Mouse (Mus musculus) C2C12 (cell line): ENCODE measurements around the gene Cryba4.

Experiments
- CEBPB ChIP-seq: IDR thresholded peaks from one replicate; pipeline ENCODE4 v1.6.1; 2011; ENCODE audit warnings: low read depth, mild to moderate bottlenecking, control low read depth, moderate library complexity
- CTCF ChIP-seq: IDR thresholded peaks from one replicate; pipeline ENCODE4 v1.5.1; 2011; ENCODE audit not compliant: control insufficient read depth, insufficient read depth, insufficient read length
- FOSL1 ChIP-seq: IDR thresholded peaks from one replicate; pipeline ENCODE4 v1.8.0; 2011; ENCODE audit warnings: mild to moderate bottlenecking, low read length; ENCODE audit not compliant: poor library complexity, insufficient read depth, severe bottlenecking
- MAX ChIP-seq: IDR thresholded peaks from one replicate; pipeline ENCODE4 v1.6.1; 2011; ENCODE audit warnings: mild to moderate bottlenecking, control low read depth
- MYOD1 ChIP-seq: IDR thresholded peaks from one replicate; pipeline ENCODE4 v1.6.1; 2011; ENCODE audit warnings: low read depth; ENCODE audit not compliant: control insufficient read depth, insufficient read length
- MYOG ChIP-seq: IDR thresholded peaks from one replicate; pipeline ENCODE4 v1.6.1; 2011; ENCODE audit not compliant: control insufficient read depth, insufficient read length; ENCODE audit errors: extremely low read depth
- USF1 ChIP-seq: IDR thresholded peaks from one replicate; pipeline ENCODE4 v1.6.1; 2011; ENCODE audit warnings: low read depth, mild to moderate bottlenecking, control low read depth, moderate library complexity

- TF ChIP-seq CTCF (no peak), USF1 (no peak), FOSL1 (no peak), MYOD1 (no peak), MAX (no peak), CEBPB (no peak), MYOG (no peak)
These were observed 47.1 kb upstream of the Cryba4 start for GRCm38 (mm10) chr5:112299399-112299798.
